Mouse (Mus musculus): ENCODE data around the gene Ak5. TPM values are rescaled to one million over a fixed set of nuclear protein-coding genes. Genes with fewer than 3 reads are reported as not detected.

Gene Ak5
- polyA plus RNA-seq, 1 experiment from 2014 or later = 1.7 TPM

- ATAC-seq (ENCODE audit: insufficient number of reproducible peaks, insufficient read depth, low FRiP score, low TSS enrichment, low read depth) = no peak
- Histone ChIP-seq H3K36me3 (no peaks in the 10 kb centered on the region), H3K4me2 (no peak overlapping the region), H3K4me3 (no peak overlapping the region), H3K4me1 (no peaks in the 10 kb centered on the region), H3K9me3 (no peaks in the 10 kb centered on the region), H3K9ac (no peak overlapping the region), H3K27me3 (no peaks in the 10 kb centered on the region), H3K27ac (no peak overlapping the region)
- WGBS = 71% methylated on average over 4 of the region's 4 CpGs
Measured at GRCm38 (mm10) chr3:152559295-152559694, 108.9 kb downstream of the Ak5 start.

GRCm38 (mm10) chr3:152558106-152558505 is 110.1 kb downstream of the Ak5 start:
- H3K36me3 ChIP-seq = no peaks in the 10 kb centered on the region
- H3K4me3 ChIP-seq = no peak overlapping the region
- H3K27ac ChIP-seq = no peak overlapping the region
- no peak for ATAC-seq (ENCODE audit: insufficient number of reproducible peaks, insufficient read depth, low FRiP score, low TSS enrichment, low read depth)
- H3K27me3 ChIP-seq = no peaks in the 10 kb centered on the region
- no peak overlapping the region for H3K9ac ChIP-seq
- no peak overlapping the region for H3K4me2 ChIP-seq
- 58% methylated on average over 10 of the region's 10 CpGs for WGBS
- no peaks in the 10 kb centered on the region for H3K9me3 ChIP-seq
- no peaks in the 10 kb centered on the region for H3K4me1 ChIP-seq

- no peak for ATAC-seq (ENCODE audit: insufficient number of reproducible peaks, insufficient read depth, low FRiP score, low TSS enrichment, low read depth)
- no peak overlapping the region for H3K27ac ChIP-seq
- no peak overlapping the region for H3K4me3 ChIP-seq
- H3K4me1 ChIP-seq = no peaks in the 10 kb centered on the region
- 29% methylated on average over 12 of the region's 12 CpGs for WGBS
- no peaks in the 10 kb centered on the region for H3K36me3 ChIP-seq
- H3K9ac ChIP-seq = no peak overlapping the region
- no peaks in the 10 kb centered on the region for H3K9me3 ChIP-seq
- H3K27me3 ChIP-seq = no peaks in the 10 kb centered on the region
- H3K4me2 ChIP-seq = no peak overlapping the region
Measured at GRCm38 (mm10) chr3:152557659-152558058, 110.5 kb downstream of the Ak5 start.

GRCm38 (mm10) chr3:152556919-152557318 is 111.2 kb downstream of the Ak5 start:
- Histone ChIP-seq H3K27me3 (no peaks in the 10 kb centered on the region), H3K9ac (no peak overlapping the region), H3K27ac (no peak overlapping the region), H3K4me1 (no peaks in the 10 kb centered on the region), H3K4me2 (no peak overlapping the region), H3K9me3 (no peaks in the 10 kb centered on the region), H3K36me3 (no peaks in the 10 kb centered on the region), H3K4me3 (no peak overlapping the region)
- WGBS = 88% methylated on average over 3 of the region's 3 CpGs
- no peak for ATAC-seq (ENCODE audit: insufficient number of reproducible peaks, insufficient read depth, low FRiP score, low TSS enrichment, low read depth)

GRCm38 (mm10) chr3:152556435-152556834 is 111.7 kb downstream of the Ak5 start:
- Histone ChIP-seq H3K4me3 (no peak overlapping the region), H3K36me3 (no peaks in the 10 kb centered on the region), H3K4me2 (no peak overlapping the region), H3K27ac (no peak overlapping the region), H3K9me3 (no peaks in the 10 kb centered on the region), H3K27me3 (no peaks in the 10 kb centered on the region), H3K4me1 (no peaks in the 10 kb centered on the region), H3K9ac (no peak overlapping the region)
- 59% methylated on average over 3 of the region's 4 CpGs for WGBS
- ATAC-seq (ENCODE audit: insufficient number of reproducible peaks, insufficient read depth, low FRiP score, low TSS enrichment, low read depth) = no peak

- Histone ChIP-seq H3K4me3 (no peak overlapping the region), H3K27me3 (no peaks in the 10 kb centered on the region), H3K4me1 (no peaks in the 10 kb centered on the region), H3K9ac (no peak overlapping the region), H3K27ac (no peak overlapping the region), H3K36me3 (no peaks in the 10 kb centered on the region), H3K4me2 (no peak overlapping the region), H3K9me3 (no peaks in the 10 kb centered on the region)
- ATAC-seq (ENCODE audit: insufficient number of reproducible peaks, insufficient read depth, low FRiP score, low TSS enrichment, low read depth) = no peak
- 71% methylated on average over 7 of the region's 7 CpGs for WGBS
Measured at GRCm38 (mm10) chr3:152555216-152555615, 112.9 kb downstream of the Ak5 start.

- no peak for ATAC-seq (ENCODE audit: insufficient number of reproducible peaks, insufficient read depth, low FRiP score, low TSS enrichment, low read depth)
- H3K4me1 ChIP-seq = no peaks in the 10 kb centered on the region
- no peaks in the 10 kb centered on the region for H3K27me3 ChIP-seq
- no peaks in the 10 kb centered on the region for H3K9me3 ChIP-seq
- 83% methylated on average over 7 of the region's 7 CpGs for WGBS
- no peak overlapping the region for H3K4me2 ChIP-seq
- no peak overlapping the region for H3K4me3 ChIP-seq
- H3K36me3 ChIP-seq = no peaks in the 10 kb centered on the region
- no peak overlapping the region for H3K9ac ChIP-seq
- no peak overlapping the region for H3K27ac ChIP-seq
Measured at GRCm38 (mm10) chr3:152554366-152554765, 113.8 kb downstream of the Ak5 start.

- Histone ChIP-seq H3K4me1 (no peaks in the 10 kb centered on the region), H3K4me3 (no peak overlapping the region), H3K36me3 (no peaks in the 10 kb centered on the region), H3K27me3 (no peaks in the 10 kb centered on the region), H3K4me2 (no peak overlapping the region), H3K9ac (no peak overlapping the region), H3K9me3 (no peaks in the 10 kb centered on the region), H3K27ac (no peak overlapping the region)
- 83% methylated on average over 8 of the region's 8 CpGs for WGBS
- no peak for ATAC-seq (ENCODE audit: insufficient number of reproducible peaks, insufficient read depth, low FRiP score, low TSS enrichment, low read depth)
Measured at GRCm38 (mm10) chr3:152552641-152553040, 115.5 kb downstream of the Ak5 start.

GRCm38 (mm10) chr3:152550528-152551115 is 117.5 kb downstream of the Ak5 start:
- H3K4me1 ChIP-seq = no peaks in the 10 kb centered on the region
- no peak overlapping the region for H3K27ac ChIP-seq
- H3K36me3 ChIP-seq = no peaks in the 10 kb centered on the region
- 83% methylated on average over 7 of the region's 7 CpGs for WGBS
- H3K9ac ChIP-seq = no peak overlapping the region
- H3K4me2 ChIP-seq = no peak overlapping the region
- H3K4me3 ChIP-seq = no peak overlapping the region
- H3K27me3 ChIP-seq = no peaks in the 10 kb centered on the region
- no peaks in the 10 kb centered on the region for H3K9me3 ChIP-seq
- no peak for ATAC-seq (ENCODE audit: insufficient number of reproducible peaks, insufficient read depth, low FRiP score, low TSS enrichment, low read depth)

GRCm38 (mm10) chr3:152550031-152550430 is 118.1 kb downstream of the Ak5 start:
- no peak overlapping the region for H3K4me3 ChIP-seq
- no peaks in the 10 kb centered on the region for H3K9me3 ChIP-seq
- no peak overlapping the region for H3K9ac ChIP-seq

GRCm38 (mm10) chr3:152544921-152545320 is 123.2 kb downstream of the Ak5 start:
- no peak overlapping the region for H3K27ac ChIP-seq
- no peaks in the 10 kb centered on the region for H3K9me3 ChIP-seq
- H3K9ac ChIP-seq = no peak overlapping the region
- H3K4me3 ChIP-seq = no peak overlapping the region
- no peaks in the 10 kb centered on the region for H3K27me3 ChIP-seq
- H3K36me3 ChIP-seq = no peaks in the 10 kb centered on the region
- H3K4me2 ChIP-seq = no peak overlapping the region
- WGBS = 72% methylated on average over 3 of the region's 3 CpGs
- no peak for ATAC-seq (ENCODE audit: insufficient number of reproducible peaks, insufficient read depth, low FRiP score, low TSS enrichment, low read depth)
- H3K4me1 ChIP-seq = no peaks in the 10 kb centered on the region

More at GRCm38 (mm10) chr3:152550031-152550430, 118.1 kb downstream of the Ak5 start:
- H3K4me1 ChIP-seq = no peaks in the 10 kb centered on the region
- no peak for ATAC-seq (ENCODE audit: insufficient number of reproducible peaks, insufficient read depth, low FRiP score, low TSS enrichment, low read depth)
- H3K27ac ChIP-seq = no peak overlapping the region
- no peaks in the 10 kb centered on the region for H3K36me3 ChIP-seq
- H3K27me3 ChIP-seq = no peaks in the 10 kb centered on the region
- H3K4me2 ChIP-seq = no peak overlapping the region

GRCm38 (mm10) chr3:152542298-152542697 is 125.9 kb downstream of the Ak5 start:
- Histone ChIP-seq H3K36me3 (no peaks in the 10 kb centered on the region), H3K27me3 (no peaks in the 10 kb centered on the region), H3K9me3 (no peaks in the 10 kb centered on the region), H3K4me1 (no peaks in the 10 kb centered on the region), H3K27ac (no peak overlapping the region), H3K4me2 (no peak overlapping the region), H3K4me3 (no peak overlapping the region), H3K9ac (no peak overlapping the region)
- 59% methylated on average over 5 of the region's 5 CpGs for WGBS
- ATAC-seq (ENCODE audit: insufficient number of reproducible peaks, insufficient read depth, low FRiP score, low TSS enrichment, low read depth) = no peak

GRCm38 (mm10) chr3:152530344-152530743 is 137.8 kb downstream of the Ak5 start:
- H3K27ac ChIP-seq = no peak overlapping the region
- no peak overlapping the region for H3K4me3 ChIP-seq
- H3K9me3 ChIP-seq = no peaks in the 10 kb centered on the region
- no peaks in the 10 kb centered on the region for H3K4me1 ChIP-seq
- ATAC-seq (ENCODE audit: insufficient number of reproducible peaks, insufficient read depth, low FRiP score, low TSS enrichment, low read depth) = no peak
- H3K9ac ChIP-seq = no peak overlapping the region
- no peak overlapping the region for H3K4me2 ChIP-seq
- no peaks in the 10 kb centered on the region for H3K36me3 ChIP-seq
- H3K27me3 ChIP-seq = no peaks in the 10 kb centered on the region
- WGBS = 75% methylated on average over 5 of the region's 5 CpGs
